Mouse (Mus musculus) thymus, adult 2 months (tissue): ENCODE measurements around the gene Zfp367.

Experiments
- CTCF ChIP-seq: fragments of 200-500 bp; IDR thresholded peaks from 2 replicates; pipeline ENCODE4 v1.5.1; 2012; ENCODE audit warnings: mild to moderate bottlenecking, control low read depth, low read length, moderate library complexity, borderline replicate concordance; ENCODE audit not compliant: control insufficient read depth, poor library complexity, insufficient read depth; ENCODE audit errors: extremely low read depth
- POLR2A ChIP-seq: fragments of 200-500 bp; IDR thresholded peaks from 2 replicates; pipeline ENCODE4 v1.6.1; 2012; ENCODE audit warnings: mild to moderate bottlenecking, low read length, control low read depth, moderate library complexity; ENCODE audit not compliant: control insufficient read depth, poor library complexity, insufficient read depth; ENCODE audit errors: extremely low read depth

DNA sequence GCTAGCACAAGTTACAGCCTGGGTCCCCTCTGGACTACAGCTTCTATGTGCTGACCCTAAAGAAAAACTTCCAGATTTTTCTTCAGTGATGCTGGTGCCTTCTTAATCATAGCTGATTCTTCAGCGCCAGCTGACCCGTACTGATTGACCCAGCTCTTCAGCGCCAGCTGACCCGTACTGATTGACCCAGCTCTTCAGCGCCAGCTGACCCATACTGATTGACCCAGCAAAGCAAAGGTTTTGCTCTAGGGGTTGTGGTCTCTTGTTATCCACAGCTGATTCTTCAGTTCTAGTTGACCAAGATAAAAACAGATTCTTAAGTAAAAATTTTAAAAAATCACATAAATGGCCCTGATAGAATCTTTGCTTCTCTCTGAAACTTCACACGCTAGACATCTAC, 28.1 kb downstream of the Zfp367 start:
- no peak for TF ChIP-seq CTCF
- no peak for TF ChIP-seq POLR2A
